1 mouse cellular context compared by ENCODE assay signal in the genomic region with DNA sequence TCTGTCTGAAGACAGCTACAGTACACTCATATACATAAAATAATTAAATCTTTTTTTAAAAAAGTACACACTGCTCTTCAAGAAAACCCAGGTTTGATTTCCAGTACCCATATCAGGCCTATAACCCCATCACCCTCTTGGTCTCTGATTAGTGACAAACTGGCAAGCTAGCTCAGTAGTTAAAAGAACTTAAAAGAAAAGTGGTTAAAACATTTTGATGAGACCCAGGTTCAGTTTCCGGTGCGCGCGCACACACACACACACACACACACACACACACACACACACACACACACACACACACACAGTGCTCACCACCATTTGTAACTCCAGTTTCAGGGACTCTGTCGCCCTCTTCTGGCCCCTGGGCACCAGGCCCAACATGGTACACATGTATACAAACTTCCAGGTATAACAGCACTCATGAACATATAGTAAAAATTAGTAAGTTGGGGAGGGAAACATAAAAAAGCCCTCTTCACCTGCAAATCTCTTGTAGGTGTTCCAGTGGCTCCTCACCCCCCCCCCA.
A peak's percentile ranks its signal among the peaks of the same experiment; 100 is the strongest.
TF ChIP-seq lines count a peak whose summit lies in the region.

No protein-coding gene starts in this region.

TF ChIP-seq in CH12.LX, 34 proteins besides CTCF, POLR2A, EP300 and RAD21:
- TF ChIP-seq IRF4 (IDR thresholded peaks at IDR 0.05; ENCODE audit: low read depth, low read length) (peak; percentile 30; the same call in 1 of the 2 replicates), GABPA (IDR thresholded peaks at IDR 0.05; ENCODE audit: insufficient replicate concordance, low read depth, low read length) (no peak), SMC3 (IDR thresholded peaks at IDR 0.05; ENCODE audit: low read depth, low read length) (peak; percentile 57), MYC (IDR thresholded peaks at IDR 0.05; ENCODE audit: low read depth, low read length) (no peak), RCOR1 (conservative IDR thresholded peaks at IDR 0.05; ENCODE audit: low read depth, low read length) (no peak), MAFK (IDR thresholded peaks at IDR 0.05; ENCODE audit: insufficient replicate concordance, low read length) (no peak), NELFE (IDR thresholded peaks at IDR 0.05; ENCODE audit: low read depth, low read length) (no peak), ZC3H11A (IDR thresholded peaks at IDR 0.05; ENCODE audit: low read depth, low read length) (no peak), ZNF384 (IDR thresholded peaks at IDR 0.05; ENCODE audit: low read depth, low read length) (0 out of 2 replicates have a peak, but pooled peaks have one; percentile 7), ELF1 (IDR thresholded peaks at IDR 0.05; ENCODE audit: low read depth, low read length) (no peak), E2F4 (IDR thresholded peaks at IDR 0.05; ENCODE audit: insufficient replicate concordance, low read depth, low read length) (no peak), ZKSCAN1 (IDR thresholded peaks at IDR 0.05; ENCODE audit: borderline replicate concordance, low read depth, low read length) (no peak)
